Mouse (Mus musculus) limb, embryonic 11.5 days (tissue): ENCODE results near the gene Psmb10. TPM values are rescaled to one million over a fixed set of nuclear protein-coding genes. Genes with fewer than 3 reads are reported as not detected.

Experiments
- ATAC-seq: fragments of 200-750 bp; cut with Nextera tagmentation; 2 replicates; pipeline ENCODE4 v1.8.0; 2017; ENCODE audit warnings: low read depth; ENCODE audit not compliant: insufficient number of reproducible peaks, low FRiP score, low TSS enrichment
- DNase-seq: peaks from one replicate; pipeline ENCODE4 v3.0.0-alpha.2; 2015; ENCODE audit warnings: low spot score
- H3K27ac ChIP-seq: fragments of 300-500 bp; sonication (generic); replicated peaks from 2 replicates; pipeline ENCODE4 v1.5.1; 2014; ENCODE audit warnings: low read depth, mild to moderate bottlenecking, low read length
- H3K27me3 ChIP-seq: fragments of 300-500 bp; sonication (generic); 2 replicates; pipeline ENCODE4 v1.6.1; 2014; ENCODE audit warnings: mild to moderate bottlenecking, low read length, mixed read lengths; ENCODE audit not compliant: control insufficient read depth, insufficient read depth
- H3K36me3 ChIP-seq: fragments of 300-500 bp; sonication (generic); 2 replicates; pipeline ENCODE4 v1.6.1; 2014; ENCODE audit warnings: mild to moderate bottlenecking, low read length, moderate library complexity, mixed read lengths; ENCODE audit not compliant: control insufficient read depth, insufficient read depth
- H3K4me1 ChIP-seq: fragments of 300-500 bp; sonication (generic); 2 replicates; pipeline ENCODE4 v1.6.1; 2014; ENCODE audit warnings: low read length, mixed read lengths; ENCODE audit not compliant: control insufficient read depth, insufficient read depth
- H3K4me2 ChIP-seq: fragments of 300-500 bp; sonication (generic); 2 replicates; pipeline ENCODE4 v1.6.1; 2014; ENCODE audit warnings: low read depth, mild to moderate bottlenecking, moderate library complexity; ENCODE audit not compliant: severe bottlenecking
- H3K4me3 ChIP-seq: fragments of 300-500 bp; sonication (generic); 2 replicates; pipeline ENCODE4 v1.5.1; 2014; ENCODE audit warnings: low read depth, low read length
- H3K9ac ChIP-seq: fragments of 300-500 bp; sonication (generic); 2 replicates; pipeline ENCODE4 v1.6.1; 2014; ENCODE audit warnings: mild to moderate bottlenecking, low read length
- H3K9me3 ChIP-seq: fragments of 300-500 bp; sonication (generic); 2 replicates; pipeline ENCODE4 v1.6.1; 2016; ENCODE audit warnings: low read length; ENCODE audit not compliant: control insufficient read depth
- WGBS: fragments of 180-500 bp; shearing (Covaris S2); extraction: QIAGEN DNeasy Blood & Tissue Kit; methylation state at CpG from one replicate; pipeline ENCODE4 v1.1.7; 2014; 5-methylcytosine and 5-hydroxymethylcytosine counted together
- polyA plus RNA-seq: library from polyadenylated mRNA; unstranded; fragments of >200 nt; fragmentation: Nextera tagmentation; extraction: Ambion mirVana; gene quantifications from 2 replicates; pipeline ENCODE4 v1.2.1, GENCODE M21; 2014

Psmb10 gene
- polyA plus RNA-seq, 1 experiment from 2014 or later, result 28.4 TPM

- H3K9ac ChIP-seq, result no peak overlapping the region
- no peak overlapping the region for H3K4me3 ChIP-seq
- no peaks in the 10 kb centered on the region for H3K9me3 ChIP-seq
- H3K27ac ChIP-seq, result no peak overlapping the region
- no peak overlapping the region for H3K4me2 ChIP-seq
- H3K36me3 ChIP-seq, result peaks cover 32% of the 10 kb centered on the region
- no peaks in the 10 kb centered on the region for H3K27me3 ChIP-seq
- WGBS, result 54% methylated on average over 7 of the region's 7 CpGs
- ATAC-seq, result no peak
- no peaks in the 10 kb centered on the region for H3K4me1 ChIP-seq
- no peak for DNase-seq
Measured at GRCm38 (mm10) chr8:105951057-105951659, 12.9 kb upstream of the Psmb10 start.

GRCm38 (mm10) chr8:105949350-105949749, 11.1 kb upstream of the Psmb10 start:
- no peak overlapping the region for H3K9ac ChIP-seq
- 94% methylated on average over 10 of the region's 10 CpGs for WGBS
- no peak overlapping the region for H3K4me3 ChIP-seq
- H3K9me3 ChIP-seq, result no peaks in the 10 kb centered on the region
- no peaks in the 10 kb centered on the region for H3K4me1 ChIP-seq
- H3K4me2 ChIP-seq, result no peak overlapping the region
- no peaks in the 10 kb centered on the region for H3K27me3 ChIP-seq
- no peak for DNase-seq
- H3K36me3 ChIP-seq, result peaks cover 36% of the 10 kb centered on the region
- H3K27ac ChIP-seq, result no peak overlapping the region
- ATAC-seq, result no peak

GRCm38 (mm10) chr8:105943321-105943739, 5.1 kb upstream of the Psmb10 start, which contains the start of gene Lcat:
TSS of gene Lcat (minus strand) at chr8:105943382.
- DNase-seq, result no peak
- WGBS, result 85% methylated on average over 8 of the region's 8 CpGs

GRCm38 (mm10) chr8:105942542-105942941, 4.3 kb upstream of the Psmb10 start:
- DNase-seq (no peak), ATAC-seq (no peak)
- H3K27ac ChIP-seq, result no peak overlapping the region
- no peak overlapping the region for H3K4me2 ChIP-seq
- H3K27me3 ChIP-seq, result no peaks in the 10 kb centered on the region
- H3K9ac ChIP-seq, result no peak overlapping the region
- no peak overlapping the region for H3K4me3 ChIP-seq
- H3K36me3 ChIP-seq, result peaks cover 31% of the 10 kb centered on the region
- no peaks in the 10 kb centered on the region for H3K9me3 ChIP-seq
- 0 out of 2 replicates have a peak, but pooled peaks cover 4% of the 10 kb centered on the region for H3K4me1 ChIP-seq
- WGBS, result 98% methylated on average over 5 of the region's 5 CpGs

More at GRCm38 (mm10) chr8:105943321-105943739, 5.1 kb upstream of the Psmb10 start, which contains the start of gene Lcat:
- no peaks in the 10 kb centered on the region for H3K9me3 ChIP-seq
- ATAC-seq, result no peak
- H3K4me3 ChIP-seq, result no peak within 1 kb of the TSS
- H3K36me3 ChIP-seq, result peaks cover 32% of the 10 kb centered on the region
- H3K27ac ChIP-seq, result no peak within 1 kb of the TSS
- H3K4me1 ChIP-seq, result no peaks in the 10 kb centered on the region
- no peak within 1 kb of the TSS for H3K9ac ChIP-seq
- no peak within 1 kb of the TSS for H3K4me2 ChIP-seq
- H3K27me3 ChIP-seq, result no peaks in the 10 kb centered on the region

- 95% methylated on average over 11 of the region's 11 CpGs for WGBS
- Histone ChIP-seq H3K27ac (no peak overlapping the region), H3K4me3 (no peak overlapping the region), H3K27me3 (no peaks in the 10 kb centered on the region), H3K9ac (no peak overlapping the region), H3K36me3 (peaks cover 29% of the 10 kb centered on the region), H3K4me1 (0 out of 2 replicates have a peak, but pooled peaks cover 4% of the 10 kb centered on the region), H3K4me2 (no peak overlapping the region), H3K9me3 (no peaks in the 10 kb centered on the region)
- DNase-seq, result no peak
- no peak for ATAC-seq
Measured at GRCm38 (mm10) chr8:105942026-105942425, 3.8 kb upstream of the Psmb10 start.

GRCm38 (mm10) chr8:105937496-105938305, 543 bp downstream of the Psmb10 start:
- H3K4me2 ChIP-seq, result peak overlapping the region; percentile 95
- H3K4me1 ChIP-seq, result 0 out of 2 replicates have a peak, but pooled peaks cover 4% of the 10 kb centered on the region
- peak overlapping the region; percentile 67 for H3K4me3 ChIP-seq
- 2% methylated on average over 33 of the region's 33 CpGs for WGBS
- peaks cover 5% of the 10 kb centered on the region for H3K36me3 ChIP-seq
- H3K27ac ChIP-seq, result no peak overlapping the region
- H3K27me3 ChIP-seq, result no peaks in the 10 kb centered on the region
- peak; percentile 46; the same call in 1 of the 2 replicates for ATAC-seq
- peak overlapping the region; percentile 56 for H3K9ac ChIP-seq
- H3K9me3 ChIP-seq, result no peaks in the 10 kb centered on the region
- DNase-seq, result peak; percentile 38

GRCm38 (mm10) chr8:105936866-105937475, 1.3 kb downstream of the Psmb10 start:
- under 1% methylated on average over 30 of the region's 30 CpGs for WGBS
- H3K27ac ChIP-seq, result no peak overlapping the region
- peak; percentile 80 for ATAC-seq

More at GRCm38 (mm10) chr8:105936866-105937475, 1.3 kb downstream of the Psmb10 start:
- peak overlapping the region; percentile 67 for H3K4me3 ChIP-seq
- H3K9me3 ChIP-seq, result no peaks in the 10 kb centered on the region
- 0 out of 2 replicates have a peak, but pooled peaks cover 4% of the 10 kb centered on the region for H3K4me1 ChIP-seq
- DNase-seq, result peak; percentile 89
- H3K4me2 ChIP-seq, result peak overlapping the region; percentile 95
- no peaks in the 10 kb centered on the region for H3K27me3 ChIP-seq
- H3K9ac ChIP-seq, result peak overlapping the region; percentile 61
- H3K36me3 ChIP-seq, result 0 out of 2 replicates have a peak, but pooled peaks cover 1% of the 10 kb centered on the region
